Mouse (Mus musculus): Measurements from ENCODE around the gene Plxnb1.

Plxnb1 gene

DNA sequence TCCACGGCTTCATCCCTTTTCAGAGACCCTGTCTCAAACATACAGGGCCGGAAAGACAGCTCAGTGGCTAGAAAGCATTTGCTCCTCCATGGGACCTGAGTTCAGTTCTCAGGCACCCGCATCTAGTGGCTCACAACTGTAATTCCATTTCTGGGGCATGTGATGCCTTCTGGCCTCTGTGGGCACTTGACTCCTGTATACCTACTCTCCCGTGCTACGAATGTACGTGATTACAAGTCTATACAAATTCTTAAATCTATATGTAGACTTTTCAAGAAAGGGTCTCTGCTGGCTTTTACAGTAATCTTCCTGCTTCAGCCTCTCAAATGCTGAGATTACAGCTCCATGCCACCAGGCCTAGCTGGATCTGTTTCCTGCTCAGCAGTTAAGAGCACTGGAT is 25.8 kb downstream of the Plxnb1 start:
- in situ Hi-C loops (cut with MboI; ENCODE audit: unreplicated experiment in 2 of 2): loop anchor here (5.0 to 25.0 kb wide), 5 partner anchors 74 to 966 kb away; no protein-coding TSS in a partner anchor

DNA sequence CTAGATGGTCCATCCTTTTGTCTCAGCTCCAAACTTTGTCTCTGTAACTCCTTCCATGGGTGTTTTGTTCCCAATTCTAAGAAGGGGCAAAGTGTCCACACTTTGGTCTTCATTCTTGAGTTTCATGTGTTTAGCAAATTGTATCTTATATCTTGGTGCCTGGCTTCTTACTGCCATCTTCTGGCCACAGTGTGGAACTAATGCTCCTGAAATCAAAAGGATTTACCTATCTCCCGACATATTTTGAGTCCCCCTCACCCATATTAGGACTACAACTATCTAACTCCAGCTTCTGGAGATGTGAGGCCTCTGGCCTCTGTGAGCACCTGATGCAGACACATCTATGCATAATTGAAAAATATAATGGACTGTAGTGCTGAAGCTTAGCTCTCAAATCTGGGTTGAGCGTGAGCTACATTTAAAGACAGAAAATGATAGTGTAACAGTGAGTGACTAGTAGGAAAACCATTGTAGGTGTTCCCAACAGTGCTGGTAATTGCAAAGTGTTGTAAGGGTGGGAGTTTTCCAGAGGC is 27.4 kb downstream of the Plxnb1 start:
- in situ Hi-C loops (cut with MboI; ENCODE audit: unreplicated experiment in 2 of 2): loop anchor here (5.0 to 25.0 kb wide), 5 partner anchors 75 to 965 kb away; no protein-coding TSS in a partner anchor

DNA sequence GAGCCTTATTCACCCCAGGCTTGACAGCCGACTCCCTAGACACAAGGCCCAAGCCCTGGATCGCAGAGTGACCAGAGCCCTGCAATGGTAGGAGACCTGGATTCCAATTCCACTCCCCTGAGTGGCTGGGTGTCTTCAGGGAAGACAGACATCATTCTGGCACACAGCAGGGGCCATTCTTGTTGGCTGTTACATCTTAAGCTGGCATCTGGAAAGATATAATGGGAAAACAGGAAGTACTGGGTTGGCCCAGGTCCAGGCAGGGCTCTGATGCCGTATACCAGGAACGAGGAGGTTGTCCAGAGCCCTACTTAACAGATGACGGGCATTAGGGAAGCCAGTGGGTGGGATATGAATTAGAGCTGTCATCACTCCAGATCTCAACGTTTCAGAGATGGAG is 28.1 kb downstream of the Plxnb1 start:
- in situ Hi-C loops (cut with MboI; ENCODE audit: unreplicated experiment in 2 of 2): loop anchor here (5.0 to 25.0 kb wide), 5 partner anchors 76 to 964 kb away; no protein-coding TSS in a partner anchor

DNA sequence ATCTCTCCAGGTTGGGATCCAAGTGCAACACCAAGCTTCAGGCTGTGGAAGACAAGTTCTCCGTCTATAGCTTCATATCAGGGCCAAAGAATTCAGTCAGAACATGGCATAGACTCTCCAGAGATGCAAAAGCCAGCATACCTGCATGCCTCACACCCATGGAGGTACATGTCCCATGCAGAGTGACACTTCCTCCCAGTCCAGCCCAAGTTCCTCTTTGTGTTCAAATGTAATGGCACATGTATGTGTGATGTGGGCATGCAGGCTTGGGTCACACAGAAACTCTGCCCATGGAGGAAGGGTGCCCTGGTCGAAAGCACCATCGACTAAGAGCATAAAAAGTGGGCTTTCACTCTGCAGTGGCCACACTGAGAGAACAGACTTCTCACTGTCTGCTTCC is 29.0 kb downstream of the Plxnb1 start:
- in situ Hi-C loops (cut with MboI; ENCODE audit: unreplicated experiment in 2 of 2): loop anchor here (5.0 to 25.0 kb wide), 5 partner anchors 77 to 963 kb away; no protein-coding TSS in a partner anchor

DNA sequence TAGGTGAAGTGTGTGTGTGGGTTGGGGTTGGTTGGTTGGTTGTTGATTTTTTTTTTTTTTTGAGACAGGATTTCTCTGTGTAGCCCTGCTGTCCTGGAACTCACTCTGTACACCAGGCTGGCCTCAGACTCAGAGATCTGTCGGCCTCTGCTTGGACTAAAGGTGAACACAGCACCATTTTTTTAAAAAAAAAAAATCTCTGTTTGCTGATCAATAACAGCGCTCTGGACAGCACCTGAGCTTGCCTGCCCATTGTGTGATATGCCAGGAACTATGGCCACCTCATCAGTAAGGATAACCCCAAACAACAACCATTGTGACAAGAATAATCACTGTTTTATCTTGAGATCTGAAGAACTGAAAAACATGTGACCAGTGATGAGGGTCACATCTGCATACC is 29.9 kb downstream of the Plxnb1 start:
- in situ Hi-C loops (cut with MboI; ENCODE audit: unreplicated experiment in 2 of 2): loop anchor here (10.0 to 25.0 kb wide), 2 partner anchors 740 to 1162 kb away; no protein-coding TSS in a partner anchor

DNA sequence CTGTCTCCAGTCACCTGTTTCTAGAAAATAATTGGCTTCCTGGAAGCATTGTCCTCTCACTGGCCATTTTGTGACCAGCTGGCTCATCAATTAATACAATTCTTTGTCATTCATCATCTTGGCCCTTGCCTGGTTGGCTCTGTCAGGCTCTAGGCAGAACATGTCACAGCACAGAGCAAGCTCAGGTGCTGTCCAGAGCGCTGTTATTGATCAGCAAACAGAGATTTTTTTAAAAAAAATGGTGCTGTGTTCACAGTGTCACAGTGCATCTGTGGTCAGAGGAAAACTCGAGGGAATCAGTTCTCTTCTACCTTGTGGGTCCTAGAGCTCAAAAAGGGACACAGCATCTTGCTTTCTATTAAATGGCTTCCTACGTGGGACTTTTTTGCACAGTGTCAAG is 30.3 kb downstream of the Plxnb1 start:
- in situ Hi-C loops (cut with MboI; ENCODE audit: unreplicated experiment in 2 of 2): loop anchor here (10.0 to 25.0 kb wide), 2 partner anchors 739 to 1162 kb away; no protein-coding TSS in a partner anchor

DNA sequence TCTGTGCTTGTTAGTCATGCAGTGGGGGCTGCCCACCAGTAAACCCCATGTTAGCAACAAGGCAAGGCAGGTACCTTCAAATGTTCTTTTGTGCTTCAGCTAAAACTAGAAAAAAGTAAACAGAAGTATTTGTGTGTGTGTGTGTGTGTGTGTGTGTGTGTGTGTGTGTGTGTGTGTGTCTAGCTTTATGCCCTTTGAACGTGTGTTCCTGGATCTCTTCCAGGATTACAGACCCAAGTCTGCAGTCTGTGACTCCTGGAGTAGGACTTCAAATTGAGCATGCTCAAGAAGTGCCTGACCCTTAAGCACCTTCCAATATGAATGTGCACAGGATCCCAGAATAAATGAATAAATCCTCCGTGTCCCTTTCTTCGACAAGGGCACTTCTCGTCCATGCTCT is 31.9 kb downstream of the Plxnb1 start:
- in situ Hi-C loops (cut with MboI; ENCODE audit: unreplicated experiment in 2 of 2): loop anchor here (10.0 to 25.0 kb wide), 2 partner anchors 738 to 1160 kb away; no protein-coding TSS in a partner anchor

DNA sequence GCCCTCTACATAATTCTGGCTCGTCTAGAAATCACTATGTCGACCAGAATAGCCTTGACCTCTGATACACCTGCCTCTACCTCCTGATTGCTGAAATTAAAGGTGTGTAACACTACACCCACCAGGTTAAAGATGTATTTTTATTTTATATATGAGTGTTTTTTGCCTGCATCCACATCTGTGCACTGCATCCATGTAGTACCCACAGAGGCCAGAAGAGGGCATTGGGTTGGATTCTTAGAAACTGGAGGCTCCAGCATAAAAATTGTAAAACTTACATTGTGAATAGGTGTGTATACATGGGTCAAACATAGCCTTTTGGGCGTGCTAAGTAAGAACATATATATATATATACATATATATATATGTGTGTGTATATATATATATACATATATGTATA is 33.0 kb downstream of the Plxnb1 start:
- in situ Hi-C loops (cut with MboI; ENCODE audit: unreplicated experiment in 2 of 2): loop anchor here (10.0 to 25.0 kb wide), 2 partner anchors 737 to 1159 kb away; no protein-coding TSS in a partner anchor

DNA sequence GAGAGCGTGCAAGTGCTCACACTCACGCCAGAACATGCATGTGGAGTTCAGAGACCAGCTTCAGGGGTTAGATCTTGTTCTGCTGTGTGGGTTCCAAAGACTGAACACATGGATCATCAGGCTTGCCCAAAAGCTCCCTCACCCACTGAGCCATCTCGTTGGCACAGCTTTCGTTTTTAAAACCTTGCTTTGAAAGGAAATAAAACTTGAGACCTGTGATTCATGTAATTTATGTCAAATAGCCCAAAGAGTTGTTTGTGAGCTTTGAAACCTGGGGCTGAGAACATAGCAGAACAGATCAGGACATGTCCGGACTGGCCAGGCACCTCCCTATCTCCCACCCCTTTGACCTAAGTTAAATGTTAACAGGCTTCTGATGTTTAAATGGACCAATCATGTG is 34.9 kb downstream of the Plxnb1 start:
- in situ Hi-C loops (cut with MboI; ENCODE audit: unreplicated experiment in 2 of 2): loop anchor here in 1 of 2 experiments (25.0 kb wide), 1 partner anchor 1157 kb away; no protein-coding TSS in a partner anchor

DNA sequence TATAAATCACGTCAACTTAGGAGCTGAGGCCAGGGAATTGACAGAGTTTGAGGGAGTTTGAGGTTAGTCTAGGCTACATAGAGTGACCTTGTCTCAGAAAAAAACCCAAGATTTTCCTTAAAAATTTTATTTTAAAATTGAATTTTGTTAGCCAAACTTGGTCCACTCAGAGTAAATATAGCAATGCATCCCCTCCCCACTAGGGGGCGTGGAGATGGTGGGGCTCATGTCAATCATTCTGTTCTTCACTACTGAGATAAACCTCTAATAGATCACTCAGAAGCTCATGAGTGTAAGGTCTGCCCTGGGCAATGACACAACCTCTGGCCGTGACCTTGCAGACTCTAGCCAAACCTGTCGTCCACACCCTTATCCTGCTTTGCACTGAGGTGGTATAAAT is 45.2 kb downstream of the Plxnb1 start:
- in situ Hi-C loops (cut with MboI; ENCODE audit: unreplicated experiment in 2 of 2): loop anchor here in 1 of 2 experiments (25.0 kb wide), 1 partner anchor 1147 kb away; no protein-coding TSS in a partner anchor

DNA sequence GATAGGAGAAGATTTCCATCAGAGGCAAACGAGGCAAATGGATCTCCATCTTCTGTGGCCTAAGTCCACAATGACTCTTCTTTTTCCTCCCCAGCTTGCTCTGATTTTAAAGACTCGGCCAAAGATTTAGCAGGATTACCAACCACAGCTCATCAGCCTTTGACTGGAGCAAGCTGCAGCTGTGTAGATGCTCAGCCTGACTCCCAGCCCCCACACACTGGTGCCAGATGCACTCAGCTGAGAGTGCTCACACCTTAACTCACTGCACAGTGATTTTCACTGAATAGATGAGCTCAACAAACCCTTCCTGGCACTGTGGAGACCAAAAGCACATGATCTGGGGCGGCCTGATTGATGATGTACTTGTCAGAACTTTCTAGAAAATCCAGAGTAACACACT is 66.8 kb downstream of the Plxnb1 start, which contains the start of gene Fbxw21:
TSS of gene Fbxw21 (minus strand) at position 101 of the 400 bp plus-strand sequence.
- in situ Hi-C loops (cut with MboI; ENCODE audit: unreplicated experiment in 2 of 2): no loop called here

DNA sequence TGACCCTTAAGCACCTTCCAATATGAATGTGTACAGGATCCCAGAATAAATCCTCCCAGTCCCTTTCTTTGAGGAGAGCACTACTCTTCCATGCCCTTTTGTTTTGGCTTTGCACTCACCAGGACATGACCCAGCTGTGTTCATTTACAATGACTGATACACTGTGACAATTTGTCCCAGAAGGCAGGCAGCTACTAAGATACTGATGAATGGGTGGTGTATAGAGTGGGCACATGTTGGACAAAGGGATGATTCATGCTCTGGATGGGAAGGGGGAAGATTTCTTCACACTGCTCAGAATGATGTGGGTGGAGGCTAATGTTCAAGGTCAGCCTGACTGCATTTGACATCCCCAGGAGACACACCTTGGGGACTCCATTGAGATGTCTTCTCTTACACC is 72.1 kb downstream of the Plxnb1 start:
- in situ Hi-C loops (cut with MboI; ENCODE audit: unreplicated experiment in 2 of 2): no loop called here

All from v-Abl transformed pro-B cells (cell line).